Mouse (Mus musculus) urinary bladder, postnatal 4 days (tissue): ENCODE measurements around the gene Rnf183.

Source experiments
- DNase-seq, 2 experiments: peaks; one replicate each; pipeline ENCODE4 v3.0.0; 2021 to 2022; ENCODE audit warnings: low spot score in 2 of 2

Gene Rnf183

GRCm38 (mm10) chr4:62430678-62431077 is 4.4 kb downstream of the Rnf183 start:
- no peak for DNase-seq

DNA sequence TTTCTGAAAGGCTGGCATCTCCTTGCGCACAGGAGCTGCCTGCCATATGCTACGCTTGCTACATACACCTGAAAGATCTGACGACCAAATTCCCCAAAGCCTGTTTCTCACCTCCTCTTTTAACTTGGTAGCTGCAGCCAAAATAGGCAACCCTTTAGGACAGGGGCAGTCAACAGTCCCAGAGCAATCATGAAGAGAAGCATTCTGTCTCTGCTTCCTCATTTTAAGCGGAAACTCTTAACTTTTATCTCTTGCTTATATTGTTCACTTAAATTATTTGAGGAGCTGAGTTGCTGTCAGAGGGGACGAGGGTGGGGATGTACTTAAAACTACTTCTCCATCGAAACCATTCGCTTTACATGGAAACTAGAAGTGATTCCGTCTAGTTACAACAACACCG is 5.4 kb downstream of the Rnf183 start:
- no peak for DNase-seq

GRCm38 (mm10) chr4:62427978-62428758 is 6.9 kb downstream of the Rnf183 start:
- no peak for DNase-seq

DNA sequence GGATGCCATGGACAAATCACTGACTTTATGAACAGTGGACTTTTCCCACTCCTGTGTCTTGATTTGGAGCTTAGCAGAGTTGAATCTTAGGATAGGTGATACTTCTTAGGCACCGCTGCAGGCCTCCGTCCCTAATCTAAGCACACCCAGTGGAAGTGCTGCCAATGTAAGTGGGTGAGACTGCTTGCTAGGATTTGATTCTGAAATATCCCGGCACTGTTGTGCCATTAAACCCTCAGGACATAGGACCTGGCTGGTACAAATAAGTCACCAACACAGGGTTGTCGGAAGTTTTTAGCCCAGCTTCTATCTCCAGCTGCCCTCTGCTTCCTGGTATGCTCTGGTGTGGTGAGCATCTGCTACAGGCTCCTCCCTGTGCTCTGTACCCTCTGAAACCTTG is 9.2 kb downstream of the Rnf183 start:
- no peak for DNase-seq

DNA sequence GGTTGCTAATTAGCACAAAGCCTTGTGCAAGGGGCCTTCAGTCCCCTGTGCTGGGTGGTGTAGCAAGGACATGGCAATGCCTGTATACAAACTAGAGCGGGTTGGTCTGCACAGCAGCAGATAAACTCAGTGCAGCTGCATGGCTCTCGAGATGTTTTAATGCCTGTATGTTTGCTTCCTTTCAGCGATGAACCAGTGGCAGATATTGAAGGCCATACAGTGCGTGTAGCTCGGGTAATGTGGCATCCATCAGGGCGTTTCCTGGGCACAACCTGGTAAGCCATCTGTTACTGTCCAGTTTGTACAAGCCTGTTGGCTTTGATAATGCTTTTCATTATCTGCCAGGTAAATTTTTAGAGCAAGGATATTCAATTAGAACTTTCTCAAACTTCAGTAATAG is 16.0 kb downstream of the Rnf183 start:
- DNase-seq: no peak

- no peak for DNase-seq
Observed at GRCm38 (mm10) chr4:62418448-62418847, 16.6 kb downstream of the Rnf183 start.

DNA sequence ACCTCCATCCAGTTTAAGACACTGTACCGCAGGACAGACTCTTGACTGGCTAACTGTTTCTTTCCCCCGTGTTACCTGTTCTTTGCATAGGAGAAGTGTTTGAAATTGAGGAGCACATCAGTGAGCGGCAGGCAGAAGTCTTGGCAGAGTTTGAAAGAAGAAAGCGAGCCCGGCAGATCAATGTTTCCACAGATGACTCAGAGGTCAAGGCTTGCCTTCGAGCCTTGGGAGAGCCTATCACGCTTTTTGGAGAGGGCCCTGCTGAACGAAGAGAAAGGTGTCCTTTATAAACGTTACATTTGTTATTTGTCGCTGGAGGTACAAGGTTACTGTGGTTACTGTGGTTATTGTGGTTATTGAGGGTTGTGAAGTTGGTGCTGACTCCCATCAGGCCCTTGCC is 23.4 kb downstream of the Rnf183 start:
- DNase-seq: no peak

GRCm38 (mm10) chr4:62410325-62410724 is 24.7 kb downstream of the Rnf183 start:
- DNase-seq: no peak

GRCm38 (mm10) chr4:62409615-62410014 is 25.4 kb downstream of the Rnf183 start:
- DNase-seq: no peak

DNA sequence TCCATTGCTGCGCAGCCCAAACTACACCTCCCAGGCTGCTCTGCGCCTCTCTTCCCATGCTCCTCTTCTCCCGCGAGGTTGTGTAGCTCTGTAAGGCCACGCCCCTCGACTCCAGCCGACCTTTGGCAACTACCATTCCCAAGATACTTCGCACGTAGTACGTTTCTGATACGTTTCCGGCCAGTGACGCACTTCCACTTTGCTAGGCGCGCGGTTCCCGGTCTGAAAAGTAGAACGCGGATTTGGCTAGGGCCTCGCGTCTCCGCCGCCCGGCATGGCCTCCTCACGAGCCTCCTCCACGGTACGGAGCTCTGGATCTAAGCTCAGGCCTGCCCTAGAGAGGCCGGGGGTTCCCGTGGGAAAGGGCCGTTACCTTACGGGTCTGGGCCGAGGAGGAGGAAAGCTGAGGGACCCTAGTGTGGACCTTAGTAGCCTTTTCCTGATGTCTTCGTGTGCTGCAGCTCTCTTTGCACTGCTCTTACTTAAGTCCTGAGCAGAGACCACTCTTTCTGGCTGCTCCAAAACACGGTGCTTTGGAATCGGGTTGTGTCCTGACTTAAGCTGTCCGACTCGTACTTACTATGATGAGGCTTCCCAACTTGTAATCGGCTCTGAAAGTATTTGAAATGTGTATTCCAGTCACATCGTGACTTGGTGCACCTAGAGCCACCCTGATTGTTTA is 26.3 kb downstream of the Rnf183 start, which contains the start of the genes Cdc26 and Prpf4:
Gene Cdc26 (minus strand): TSS at position 42 of the 682 bp plus-strand sequence.
Gene Prpf4 (plus strand): TSS at position 197 of the 682 bp plus-strand sequence.
- peak; percentile 93 to 97 for DNase-seq

GRCm38 (mm10) chr4:62407730-62408582 is 27.1 kb downstream of the Rnf183 start:
- DNase-seq: peak in 1 of 2 experiments; percentile 35

GRCm38 (mm10) chr4:62406133-62406532 is 28.9 kb downstream of the Rnf183 start:
- DNase-seq: no peak

DNA sequence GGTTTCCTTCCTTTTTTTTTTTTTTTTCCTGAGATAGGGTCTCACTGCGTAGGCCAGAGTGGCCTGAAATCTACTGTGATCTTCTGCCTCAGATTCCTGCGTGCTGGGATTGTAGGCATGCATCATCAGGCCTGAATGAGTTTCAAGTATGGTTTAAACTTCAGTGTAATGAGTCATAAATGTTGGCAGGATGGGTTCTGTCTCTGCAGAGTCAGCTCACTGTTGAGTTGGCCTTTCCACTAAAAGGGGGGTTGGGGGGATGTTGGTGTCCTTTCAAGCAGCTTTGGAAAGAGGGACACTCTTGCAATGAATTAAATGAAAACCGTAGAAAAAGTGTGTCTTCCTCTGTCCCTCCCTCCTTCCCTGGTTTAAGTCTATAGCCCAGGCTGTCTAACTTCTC is 36.1 kb downstream of the Rnf183 start:
- DNase-seq: no peak

DNA sequence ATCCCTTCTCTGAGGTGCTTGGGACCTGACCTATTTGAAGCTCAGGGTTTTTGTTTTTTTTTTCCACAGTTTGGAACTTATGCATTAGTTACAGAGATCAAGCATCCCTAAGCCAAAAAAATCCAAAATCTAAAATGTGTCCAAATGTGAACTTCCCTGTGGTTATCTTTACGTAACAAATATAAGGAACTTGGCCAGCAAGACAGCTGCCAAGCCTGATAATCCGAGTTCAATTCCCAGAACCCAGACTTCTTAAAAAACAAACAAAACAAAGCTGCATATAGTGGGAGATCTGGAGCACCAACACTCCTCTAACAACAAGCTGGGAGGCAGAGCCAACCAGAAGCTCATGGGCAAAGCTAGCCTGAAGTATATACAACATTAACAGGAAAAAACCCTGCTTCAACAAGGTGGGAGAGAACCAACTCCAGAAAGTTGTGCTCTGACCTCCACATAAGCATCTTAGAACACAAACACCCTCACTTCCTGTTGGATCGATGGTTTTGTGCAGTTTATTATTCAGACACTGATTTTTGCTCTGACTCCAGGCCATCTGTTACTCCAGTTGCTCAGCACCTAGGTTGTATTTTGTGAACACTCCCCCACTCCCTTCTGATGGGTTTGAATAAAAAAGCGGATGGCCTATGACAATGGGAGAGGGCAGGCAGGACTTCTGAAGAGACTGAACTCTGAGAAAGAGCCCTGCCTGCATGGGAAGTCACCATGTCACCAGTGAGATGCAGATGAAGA is 37.3 kb downstream of the Rnf183 start:
- no peak for DNase-seq

- DNase-seq: no peak
Observed at GRCm38 (mm10) chr4:62395806-62396205, 39.2 kb downstream of the Rnf183 start.

GRCm38 (mm10) chr4:62393459-62393858 is 41.6 kb downstream of the Rnf183 start:
- no peak for DNase-seq

DNA sequence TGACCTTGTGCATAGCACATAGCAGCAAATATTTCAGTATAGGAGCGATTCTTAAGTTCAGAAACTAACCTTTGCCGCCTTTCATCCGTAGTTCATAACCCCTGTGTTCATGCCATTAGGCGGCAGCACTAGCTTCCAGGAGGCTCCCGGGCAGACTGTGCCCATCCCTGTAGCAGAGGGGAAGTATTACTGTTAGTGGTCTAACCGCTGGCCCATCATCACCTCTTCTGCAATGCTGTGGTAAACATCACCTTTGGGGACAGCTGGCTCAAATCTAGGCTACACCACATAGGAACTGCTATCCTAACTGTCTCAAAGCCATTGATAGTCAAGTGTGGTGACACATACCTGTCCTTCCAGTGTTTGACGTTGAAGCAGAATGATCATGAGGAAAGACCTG is 43.2 kb downstream of the Rnf183 start:
- DNase-seq: no peak

DNA sequence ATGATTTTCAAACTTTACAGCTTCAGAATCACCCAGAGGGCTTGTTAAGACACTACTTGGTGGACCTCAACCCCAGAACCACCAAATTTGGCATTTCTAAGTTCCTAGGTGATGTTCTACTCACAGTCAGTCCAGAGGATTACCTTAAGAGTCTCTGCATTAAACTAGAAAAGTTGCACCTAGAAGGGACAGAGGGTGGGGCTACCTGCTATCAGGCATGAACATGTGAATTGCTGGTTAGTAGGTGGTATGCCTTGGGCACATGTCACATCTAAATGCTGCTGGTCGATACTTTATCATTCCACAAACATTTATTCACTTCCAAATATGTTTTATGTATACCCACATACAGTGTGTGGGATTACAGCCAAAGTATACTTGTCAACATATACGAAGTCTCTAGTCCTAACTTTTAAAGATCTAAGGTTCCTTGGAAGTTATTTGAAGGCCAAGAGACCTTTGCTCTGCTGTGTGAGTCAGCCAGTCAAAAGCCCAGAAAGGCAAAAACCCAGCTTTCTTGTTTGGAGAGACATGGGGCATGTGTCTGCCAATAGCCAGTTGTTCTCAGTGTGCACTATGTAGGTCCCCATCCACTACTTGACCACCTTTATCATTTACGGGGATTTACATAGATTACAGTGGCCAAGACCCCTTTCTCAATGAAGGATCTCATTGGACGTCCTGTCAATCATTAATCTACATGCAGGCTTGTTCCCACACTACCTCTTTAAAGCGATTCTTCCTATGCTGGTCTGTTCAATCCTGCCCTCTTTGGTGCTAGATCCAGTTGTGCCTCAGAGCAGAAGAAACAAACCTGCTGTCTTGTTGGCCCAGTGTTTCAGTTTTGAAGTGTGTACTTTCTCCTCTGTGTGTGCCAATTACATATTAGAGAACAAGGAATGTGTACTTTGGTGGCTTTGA is 45.2 kb downstream of the Rnf183 start:
- no peak for DNase-seq

GRCm38 (mm10) chr4:62385439-62385838 is 49.6 kb downstream of the Rnf183 start:
- DNase-seq: no peak

DNA sequence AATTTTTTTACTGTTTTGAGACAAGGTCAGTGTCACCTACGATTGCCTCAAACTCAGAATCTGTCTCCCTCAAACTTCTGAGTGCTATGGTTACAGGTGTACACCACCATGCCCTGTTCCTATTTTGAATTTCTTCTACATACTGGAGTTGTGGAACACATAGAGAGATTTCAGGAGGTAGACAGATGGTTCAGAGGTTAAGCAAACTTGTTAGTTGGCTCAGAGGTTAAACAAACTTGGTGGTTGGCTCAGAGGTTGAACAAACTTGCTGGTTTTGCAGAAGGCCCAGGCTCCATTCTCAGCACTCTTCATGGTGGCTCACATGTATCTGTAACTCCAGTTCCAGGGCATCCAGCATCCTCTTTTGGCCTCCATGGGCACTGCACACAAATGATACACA is 50.9 kb downstream of the Rnf183 start:
- no peak for DNase-seq
